Mouse (Mus musculus) kidney, postnatal 0 days (tissue): ENCODE measurements around the gene Wee1. TPM values are rescaled to one million over a fixed set of nuclear protein-coding genes. Genes with fewer than 3 reads are reported as not detected.
"Not testable (repeated sequence)": the region's sequence is repeated elsewhere in the genome, so short reads cannot be mapped to it uniquely, and the experiment has no call there.

Experiments
- ATAC-seq: fragments of 200-750 bp; cut with Nextera tagmentation; replicated peaks from 2 replicates; pipeline ENCODE4 v1.8.0; 2017; ENCODE audit warnings: low read depth, moderate number of reproducible peaks, moderate TSS enrichment, moderate library complexity; ENCODE audit not compliant: low FRiP score
- DNase-seq: peaks from one replicate; pipeline ENCODE4 v3.0.0-alpha.2; 2016; ENCODE audit warnings: low spot score
- H3K27ac ChIP-seq: fragments of 300-500 bp; sonication (generic); 2 replicates; pipeline ENCODE4 v1.5.1; 2014; ENCODE audit warnings: mild to moderate bottlenecking
- H3K27me3 ChIP-seq: fragments of 300-500 bp; sonication (generic); 2 replicates; pipeline ENCODE4 v1.6.1; 2014; ENCODE audit warnings: low read length, mixed read lengths; ENCODE audit not compliant: insufficient read depth
- H3K36me3 ChIP-seq: fragments of 300-500 bp; sonication (generic); 2 replicates; pipeline ENCODE4 v1.6.1; 2014; ENCODE audit warnings: low read length, mixed read lengths; ENCODE audit not compliant: insufficient read depth
- H3K4me1 ChIP-seq: fragments of 300-500 bp; sonication (generic); replicated peaks from 2 replicates; pipeline ENCODE4 v1.6.1; 2014; ENCODE audit warnings: antibody characterized with exemption, low read length, mixed read lengths; ENCODE audit not compliant: insufficient read depth
- H3K4me2 ChIP-seq: fragments of 300-500 bp; sonication (generic); 2 replicates; pipeline ENCODE4 v1.6.1; 2014; ENCODE audit warnings: mild to moderate bottlenecking, low read length, moderate library complexity, mixed read lengths
- H3K4me3 ChIP-seq: fragments of 300-500 bp; sonication (generic); replicated peaks from 2 replicates; pipeline ENCODE4 v1.5.1; 2014; ENCODE audit warnings: low read depth, low read length
- H3K9ac ChIP-seq: fragments of 300-500 bp; sonication (generic); 2 replicates; pipeline ENCODE4 v1.6.1; 2014; ENCODE audit warnings: low read depth, low read length
- H3K9me3 ChIP-seq: fragments of 300-500 bp; sonication (generic); replicated peaks from 2 replicates; pipeline ENCODE4 v1.6.1; 2016; ENCODE audit warnings: low read length, inconsistent platforms, mixed read lengths
- CTCF ChIP-seq: IDR thresholded peaks from 2 replicates; pipeline ENCODE4 v1.5.1; 2016; ENCODE audit warnings: antibody characterized with exemption, low read depth, mild to moderate bottlenecking, moderate library complexity
- WGBS: fragments of 180-500 bp; shearing (Covaris S2); extraction: QIAGEN DNeasy Blood & Tissue Kit; methylation state at CpG from one replicate; pipeline ENCODE4 v1.1.7; 2014; 5-methylcytosine and 5-hydroxymethylcytosine counted together
- polyA plus RNA-seq: library from polyadenylated mRNA; unstranded; fragments of >200 nt; fragmentation: Nextera tagmentation; extraction: Ambion mirVana; gene quantifications from 2 replicates; pipeline ENCODE4 v1.2.1, GENCODE M21; 2015

Wee1 gene
- polyA plus RNA-seq, 1 experiment from 2014 or later: 16.9 TPM

- Histone ChIP-seq H3K4me3 (no peak overlapping the region), H3K4me2 (no peak overlapping the region), H3K27me3 (no peaks in the 10 kb centered on the region), H3K4me1 (no peaks in the 10 kb centered on the region), H3K36me3 (peaks cover 36% of the 10 kb centered on the region; the same call in 1 of the 2 replicates), H3K27ac (no peak overlapping the region), H3K9ac (no peak overlapping the region), H3K9me3 (no peaks in the 10 kb centered on the region)
- WGBS: 87% methylated on average over 4 of the region's 4 CpGs
- ATAC-seq (no peak), DNase-seq (no peak)
- peak; percentile 36; the same call in 1 of the 2 replicates for TF ChIP-seq CTCF
Measured at GRCm38 (mm10) chr7:110096332-110096731, 25.5 kb upstream of the Wee1 start.

GRCm38 (mm10) chr7:110097106-110097793 lies 24.6 kb upstream of the Wee1 start:
- peak overlapping the region; percentile 58 for H3K27ac ChIP-seq
- DNase-seq (peak; percentile 37), ATAC-seq (peak; percentile 50)
- no peak overlapping the region for H3K9ac ChIP-seq
- peaks cover 29% of the 10 kb centered on the region; the same call in 1 of the 2 replicates for H3K36me3 ChIP-seq
- H3K27me3 ChIP-seq: no peaks in the 10 kb centered on the region
- 36% methylated on average over 7 of the region's 7 CpGs for WGBS
- H3K4me3 ChIP-seq: no peak overlapping the region
- no peaks in the 10 kb centered on the region for H3K9me3 ChIP-seq
- TF ChIP-seq CTCF: 0 out of 2 replicates have a peak, but pooled peaks have one; percentile 3
- H3K4me2 ChIP-seq: no peak overlapping the region
- H3K4me1 ChIP-seq: no peaks in the 10 kb centered on the region

DNA sequence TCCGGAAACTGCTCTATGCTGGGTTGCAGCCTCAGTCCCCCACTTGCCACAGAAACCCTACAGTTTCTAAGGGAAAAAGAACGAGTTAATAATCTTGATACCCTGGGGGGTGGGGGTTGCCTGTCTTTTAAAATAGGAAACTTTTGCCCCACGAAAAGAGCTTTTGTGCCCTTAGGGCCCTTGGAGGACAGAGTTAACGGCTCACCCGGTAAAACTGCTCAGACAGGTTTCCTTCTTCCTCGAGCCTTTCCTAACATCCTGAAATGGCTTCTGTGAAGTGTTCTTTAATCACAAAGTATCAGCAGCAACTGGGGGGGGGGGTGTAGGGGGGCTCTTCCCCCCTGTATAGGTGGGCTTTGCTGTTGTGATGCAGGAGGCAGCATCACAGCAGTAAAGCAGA lies 21.0 kb upstream of the Wee1 start:
- Histone ChIP-seq H3K9me3 (no peaks in the 10 kb centered on the region), H3K4me2 (no peak overlapping the region), H3K36me3 (0 out of 2 replicates have a peak, but pooled peaks cover 3% of the 10 kb centered on the region), H3K27me3 (no peaks in the 10 kb centered on the region), H3K9ac (no peak overlapping the region), H3K27ac (peak overlapping the region; percentile 47), H3K4me1 (no peaks in the 10 kb centered on the region), H3K4me3 (no peak overlapping the region)
- no peak for TF ChIP-seq CTCF
- ATAC-seq: 0 out of 2 replicates have a peak, but pooled peaks have one; percentile 9
- no peak for DNase-seq
- 35% methylated on average over 6 of the region's 6 CpGs for WGBS

DNA sequence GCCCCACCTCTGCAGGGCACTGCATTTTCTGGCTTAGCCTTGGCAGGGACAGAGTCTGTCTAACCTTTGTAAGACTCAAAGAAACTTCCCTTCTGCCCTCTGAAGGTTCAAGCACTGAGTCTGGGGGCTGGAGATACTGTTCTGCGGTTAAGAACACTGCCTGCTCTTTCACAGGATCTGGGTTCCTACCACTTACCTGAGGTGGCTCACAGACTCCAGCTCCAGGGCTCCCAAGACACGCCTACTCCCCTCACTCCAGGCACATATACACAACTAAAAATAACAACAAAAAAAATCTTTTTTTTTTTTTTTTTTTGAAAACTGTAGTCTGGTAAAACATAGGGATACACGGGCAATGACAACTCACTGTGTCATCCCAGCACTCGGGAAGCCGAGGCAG lies 20.6 kb upstream of the Wee1 start:
- peak overlapping the region; percentile 47 for H3K27ac ChIP-seq
- H3K9me3 ChIP-seq: no peaks in the 10 kb centered on the region
- 71% methylated on average over 5 of the region's 5 CpGs for WGBS
- DNase-seq (no peak), ATAC-seq (no peak)
- no peaks in the 10 kb centered on the region for H3K4me1 ChIP-seq
- no peaks in the 10 kb centered on the region for H3K27me3 ChIP-seq
- no peak for TF ChIP-seq CTCF
- H3K4me2 ChIP-seq: no peak overlapping the region
- no peaks in the 10 kb centered on the region for H3K36me3 ChIP-seq
- H3K4me3 ChIP-seq: no peak overlapping the region
- no peak overlapping the region for H3K9ac ChIP-seq

GRCm38 (mm10) chr7:110105041-110105440 lies 16.8 kb upstream of the Wee1 start:
- TF ChIP-seq CTCF: no peak
- 89% methylated on average over 5 of the region's 5 CpGs for WGBS
- H3K27ac ChIP-seq: no peak overlapping the region
- no peaks in the 10 kb centered on the region for H3K36me3 ChIP-seq
- no peak overlapping the region for H3K4me3 ChIP-seq
- DNase-seq (no peak), ATAC-seq (no peak)
- H3K9ac ChIP-seq: no peak overlapping the region
- peaks cover 12% of the 10 kb centered on the region; the same call in 1 of the 2 replicates for H3K4me1 ChIP-seq
- no peaks in the 10 kb centered on the region for H3K27me3 ChIP-seq
- H3K9me3 ChIP-seq: no peaks in the 10 kb centered on the region
- H3K4me2 ChIP-seq: no peak overlapping the region

DNA sequence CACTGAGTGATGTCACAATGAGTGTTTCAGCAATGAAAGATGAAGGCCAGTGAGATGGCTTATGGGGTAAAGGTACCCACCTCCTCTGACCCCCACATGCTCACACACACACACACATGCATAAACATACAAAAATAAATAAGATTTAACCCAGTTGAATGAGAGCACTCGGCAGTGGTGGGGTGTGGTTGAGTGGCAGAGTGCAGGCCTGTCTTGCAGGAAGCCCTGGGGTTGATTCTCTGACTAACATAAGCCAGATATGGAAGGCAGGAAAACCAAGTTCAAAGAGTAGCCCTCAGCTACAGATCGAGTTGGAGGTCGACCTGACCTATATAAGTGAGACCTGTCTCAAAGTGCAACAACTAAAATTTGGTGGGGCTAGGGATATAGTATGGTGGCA lies 15.2 kb upstream of the Wee1 start:
- no peaks in the 10 kb centered on the region for H3K9me3 ChIP-seq
- no peak for TF ChIP-seq CTCF
- peaks cover 12% of the 10 kb centered on the region; the same call in 1 of the 2 replicates for H3K4me1 ChIP-seq
- 60% methylated on average over 3 of the region's 3 CpGs for WGBS
- ATAC-seq (no peak), DNase-seq (no peak)
- H3K27me3 ChIP-seq: no peaks in the 10 kb centered on the region
- no peak overlapping the region for H3K27ac ChIP-seq
- H3K4me3 ChIP-seq: no peak overlapping the region
- H3K4me2 ChIP-seq: no peak overlapping the region
- H3K9ac ChIP-seq: no peak overlapping the region
- H3K36me3 ChIP-seq: no peaks in the 10 kb centered on the region

GRCm38 (mm10) chr7:110108524-110108923 lies 13.3 kb upstream of the Wee1 start:
- not testable (repeated sequence) for H3K27me3 ChIP-seq, H3K9ac ChIP-seq, H3K9me3 ChIP-seq, ATAC-seq, H3K4me3 ChIP-seq, DNase-seq, H3K36me3 ChIP-seq
- WGBS: 89% methylated on average over 3 of the region's 3 CpGs
- Histone ChIP-seq H3K4me1 (peaks cover 12% of the 10 kb centered on the region; the same call in 1 of the 2 replicates), H3K27ac (peak overlapping the region; percentile 77), H3K4me2 (peak overlapping the region; percentile 43; the same call in 1 of the 2 replicates)
